Mouse (Mus musculus): ENCODE results near the gene Fam198b.

GRCm38 (mm10) chr3:79916185-79916584, 31.9 kb downstream of the Fam198b start:
- TF ChIP-seq CTCF (IDR thresholded peaks at IDR 0.05; ENCODE audit: extremely low read depth, insufficient read depth, insufficient read length, insufficient replicate concordance): no peak
- TF ChIP-seq POLR2A (IDR thresholded peaks at IDR 0.05; ENCODE audit: low read depth, low read length): no peak

All from spleen, adult 2 months (tissue).